In genomic region chr11:29504899-29505625, GRCm38 (mm10) we compare ENCODE assay signal across 15 mouse cellular contexts. TPM values are rescaled to one million over a fixed set of nuclear protein-coding genes. Genes with fewer than 3 reads are reported as not detected.
"Had no signal": no experiment of that assay in that cellular context is flagged by ENCODE, and none has a peak within 500 bp of the region (broad histone marks: within the 10 kb centered on the region; RNA-seq: fewer than 3 reads in every experiment).

No protein-coding gene starts in this region.

- H3K27me3 ChIP-seq: intestine, embryonic 15.5 days; limb, embryonic 13.5 days; midbrain, embryonic 13.5 days; stomach, embryonic 15.5 days had no signal

- ATAC-seq: intestine, embryonic 15.5 days; midbrain, embryonic 13.5 days had no signal

- H3K27ac ChIP-seq: intestine, embryonic 15.5 days; limb, embryonic 13.5 days; midbrain, embryonic 13.5 days; stomach, embryonic 15.5 days had no signal

- H3K4me3 ChIP-seq: intestine, embryonic 15.5 days; limb, embryonic 13.5 days; midbrain, embryonic 13.5 days; stomach, embryonic 15.5 days had no signal

- DNase-seq: kidney, adult 18-20 months; kidney, postnatal 10 days; kidney, postnatal 4 days; left cerebral cortex, postnatal 4 days; lung, adult 18-20 months; lung, postnatal 36 days; right cerebral cortex, postnatal 14 days; thymus, adult 2 months; thymus, postnatal 36 days had no signal

- H3K4me1 ChIP-seq: intestine, embryonic 15.5 days; limb, embryonic 13.5 days; midbrain, embryonic 13.5 days; stomach, embryonic 15.5 days had no signal

- H3K9me3 ChIP-seq: intestine, embryonic 15.5 days; limb, embryonic 13.5 days; midbrain, embryonic 13.5 days; stomach, embryonic 15.5 days had no signal

- H3K4me2 ChIP-seq: intestine, embryonic 15.5 days; limb, embryonic 13.5 days; midbrain, embryonic 13.5 days; stomach, embryonic 15.5 days had no signal

- H3K36me3 ChIP-seq: intestine, embryonic 15.5 days had no signal

- H3K9ac ChIP-seq: intestine, embryonic 15.5 days; limb, embryonic 13.5 days; midbrain, embryonic 13.5 days; stomach, embryonic 15.5 days had no signal

RNA-seq across cellular contexts. Expression of gene Clhc1, which starts 42.7 kb away (rescaled TPM):
- polyA plus RNA-seq: intestine, embryonic 15.5 days; midbrain, postnatal 0 days; spleen, adult 2 months; thymus, adult 2 months had no signal
